Mouse (Mus musculus): ENCODE measurements at regions not wholly inside any gene's neighbourhood (a gene's known extent, or its start where the extent isn't known, plus 50 kb on each side); places are given as distances from the start of the nearest gene placed in this dataset.

DNA sequence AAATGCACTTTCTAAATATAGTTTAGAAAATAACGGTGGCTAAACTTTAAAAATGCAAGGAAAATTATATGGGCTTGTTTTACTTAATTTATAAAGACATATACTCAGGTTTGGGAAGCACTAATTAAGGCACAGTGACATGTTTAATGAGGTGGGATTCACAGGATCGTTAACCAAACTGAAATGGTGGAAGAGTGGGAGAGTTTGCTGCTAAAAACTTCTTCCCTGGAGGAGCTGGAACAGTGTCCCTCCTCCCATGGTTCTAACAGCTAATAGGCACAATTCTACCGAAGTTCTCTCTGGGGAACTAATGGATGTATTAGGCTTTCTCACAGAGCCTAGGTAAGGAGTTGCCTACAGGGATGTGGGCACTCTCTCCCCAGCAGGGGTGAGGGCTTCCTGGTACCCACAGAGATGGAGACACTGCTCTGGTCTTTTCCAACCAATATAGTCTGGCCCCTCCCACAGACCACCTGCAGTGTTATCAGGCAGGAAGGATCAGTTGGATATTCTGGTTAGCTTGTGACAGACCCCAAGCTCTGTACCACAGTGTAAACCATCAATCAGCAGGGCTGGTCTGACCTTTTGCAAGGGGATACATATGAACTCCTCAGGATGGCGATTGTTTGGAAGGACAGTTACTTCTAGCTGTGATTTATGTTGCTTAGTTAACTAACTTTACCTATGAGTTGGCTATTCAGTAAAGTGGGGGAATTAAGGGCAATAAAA, 309.0 kb upstream of the Zic4 start:
- H3K4me1 ChIP-seq (ENCODE audit: control insufficient read depth in 1 of 2, insufficient read depth in 2 of 2, low read length in 2 of 2) = no peaks in the 10 kb centered on the region
- no peaks in the 10 kb centered on the region; a peak in 2 of 4 replicates for H3K27me3 ChIP-seq (ENCODE audit: control insufficient read depth in 1 of 2, insufficient read depth in 2 of 2, low read length in 2 of 2)
- no peak overlapping the region for H3K9ac ChIP-seq (ENCODE audit: control insufficient read depth, low read depth, low read length, poor library complexity, severe bottlenecking)
- no peaks in the 10 kb centered on the region for H3K9me3 ChIP-seq (replicated peaks; ENCODE audit: insufficient read depth, low read length)
- H3K4me3 ChIP-seq (ENCODE audit: control insufficient read depth in 1 of 2, insufficient read depth in 1 of 2, low read depth in 2 of 2, low read length in 2 of 2) = no peak overlapping the region
- DNase-seq (ENCODE audit: low read depth, low spot score) = no peak
- H3K36me3 ChIP-seq (ENCODE audit: control insufficient read depth in 1 of 2, insufficient read depth in 2 of 2, low read length in 2 of 2) = no peaks in the 10 kb centered on the region
- TF ChIP-seq POLR2AphosphoS5 (IDR thresholded peaks at IDR 0.05; ENCODE audit: borderline replicate concordance, low read depth, low read length) (no peak), ZMIZ1 (IDR thresholded peaks at IDR 0.05; ENCODE audit: low read depth, low read length) (no peak), RCOR1 (IDR thresholded peaks at IDR 0.05; ENCODE audit: low read depth, low read length) (no peak), CTCF (IDR thresholded peaks at IDR 0.05 in 2 of 3, conservative IDR thresholded peaks at IDR 0.05 in 1 of 3; ENCODE audit: control insufficient read depth in 1 of 3, insufficient read depth in 1 of 3, low read depth in 2 of 3, low read length in 3 of 3, poor library complexity in 1 of 3, severe bottlenecking in 1 of 3) (no peak), JUND (IDR thresholded peaks at IDR 0.05; ENCODE audit: low read depth, low read length) (no peak), KAT2A (conservative IDR thresholded peaks at IDR 0.05; ENCODE audit: low read depth, low read length) (no peak), BHLHE40 (IDR thresholded peaks at IDR 0.05; ENCODE audit: borderline replicate concordance, low read depth, low read length) (no peak), POLR2A (IDR thresholded peaks at IDR 0.05; ENCODE audit: control insufficient read depth in 1 of 2, insufficient read depth in 1 of 2, low read depth in 1 of 2, low read length in 2 of 2, poor library complexity in 1 of 2) (no peak), E2F4 (IDR thresholded peaks at IDR 0.05; ENCODE audit: borderline replicate concordance, low read depth, low read length) (no peak), MAX (IDR thresholded peaks at IDR 0.05; ENCODE audit: low read length) (no peak), ZNF384 (IDR thresholded peaks at IDR 0.05; ENCODE audit: low read depth, low read length) (no peak), MAZ (IDR thresholded peaks at IDR 0.05; ENCODE audit: low read depth, low read length) (no peak), TCF12 (IDR thresholded peaks at IDR 0.05; ENCODE audit: low read depth, low read length) (no peak), HCFC1 (IDR thresholded peaks at IDR 0.05; ENCODE audit: low read depth, low read length) (no peak)
- no peaks in the 10 kb centered on the region for H3K79me2 ChIP-seq (ENCODE audit: control insufficient read depth, insufficient read depth, low read length, poor library complexity)
- no peak overlapping the region for H3K27ac ChIP-seq (ENCODE audit: control insufficient read depth, low read depth, low read length)

DNA sequence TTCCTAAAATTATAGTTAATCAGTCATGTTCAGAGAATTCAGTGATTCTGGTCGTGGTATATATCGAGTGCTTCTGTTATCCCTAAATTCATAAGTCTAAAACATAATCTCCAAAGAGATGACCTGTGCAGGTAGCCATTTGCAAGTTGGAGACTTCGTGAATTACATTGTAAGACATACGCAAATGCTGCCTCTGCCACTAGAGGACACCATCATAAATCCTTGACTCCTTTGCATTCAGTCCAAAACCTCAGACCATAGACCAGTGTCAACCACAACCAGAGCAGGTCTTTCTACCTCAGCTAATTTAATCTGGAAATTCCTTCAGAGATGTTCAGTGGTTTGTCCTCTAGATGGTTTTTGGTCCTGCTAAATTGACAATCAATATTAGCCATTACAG, 302.8 kb upstream of the Zic4 start:
- no peak for TF ChIP-seq SIN3A (IDR thresholded peaks at IDR 0.05; ENCODE audit: low read length)
- TF ChIP-seq MAX (IDR thresholded peaks at IDR 0.05; ENCODE audit: low read length) = no peak
- TF ChIP-seq TBP (IDR thresholded peaks at IDR 0.05; ENCODE audit: low read depth, low read length) = no peak
- TF ChIP-seq JUND (IDR thresholded peaks at IDR 0.05; ENCODE audit: low read depth, low read length) = no peak
- TF ChIP-seq NELFE (IDR thresholded peaks at IDR 0.05; ENCODE audit: low read depth, low read length) = no peak
- Histone ChIP-seq H3K36me3 (ENCODE audit: control insufficient read depth in 1 of 2, insufficient read depth in 2 of 2, low read length in 2 of 2) (no peaks in the 10 kb centered on the region), H3K27me3 (ENCODE audit: control insufficient read depth in 1 of 2, insufficient read depth in 2 of 2, low read length in 2 of 2) (no peaks in the 10 kb centered on the region; a peak in 1 of 4 replicates), H3K79me2 (ENCODE audit: control insufficient read depth, insufficient read depth, low read length, poor library complexity) (no peaks in the 10 kb centered on the region), H3K9ac (ENCODE audit: control insufficient read depth, low read depth, low read length, poor library complexity, severe bottlenecking) (no peak overlapping the region), H3K27ac (ENCODE audit: control insufficient read depth, low read depth, low read length) (no peak overlapping the region), H3K9me3 (replicated peaks; ENCODE audit: insufficient read depth, low read length) (no peaks in the 10 kb centered on the region), H3K4me1 (ENCODE audit: control insufficient read depth in 1 of 2, insufficient read depth in 2 of 2, low read length in 2 of 2) (no peaks in the 10 kb centered on the region), H3K4me3 (ENCODE audit: control insufficient read depth in 1 of 2, insufficient read depth in 1 of 2, low read depth in 2 of 2, low read length in 2 of 2) (no peak overlapping the region)
- DNase-seq (ENCODE audit: low read depth, low spot score) = no peak

Data from MEL (cell line).